Mouse (Mus musculus) heart, postnatal 36 days (tissue): ENCODE measurements around the gene Golm1. TPM values are rescaled to one million over a fixed set of nuclear protein-coding genes. Genes with fewer than 3 reads are reported as not detected.
"Not testable (repeated sequence)": the region's sequence is repeated elsewhere in the genome, so short reads cannot be mapped to it uniquely, and the experiment has no call there.

ENCODE experiments used
- DNase-seq, 2 experiments: peaks; one replicate each; pipeline ENCODE4 v3.0.0; 2021 to 2022
- intact Hi-C: fragments of 180-260 bp; cut with DNase I; formaldehyde crosslinking; loops from one replicate; pipeline ENCODE4 v1.15.1; 2025
- total RNA-seq, 2 experiments: library from RNA; stranded (reverse); gene quantifications; 2 replicates each; pipeline ENCODE4 v1.2.3; 2021

Golm1 gene
- total RNA-seq, 2 experiments from 2014 or later, result 14.8 to 15.4 TPM

DNA sequence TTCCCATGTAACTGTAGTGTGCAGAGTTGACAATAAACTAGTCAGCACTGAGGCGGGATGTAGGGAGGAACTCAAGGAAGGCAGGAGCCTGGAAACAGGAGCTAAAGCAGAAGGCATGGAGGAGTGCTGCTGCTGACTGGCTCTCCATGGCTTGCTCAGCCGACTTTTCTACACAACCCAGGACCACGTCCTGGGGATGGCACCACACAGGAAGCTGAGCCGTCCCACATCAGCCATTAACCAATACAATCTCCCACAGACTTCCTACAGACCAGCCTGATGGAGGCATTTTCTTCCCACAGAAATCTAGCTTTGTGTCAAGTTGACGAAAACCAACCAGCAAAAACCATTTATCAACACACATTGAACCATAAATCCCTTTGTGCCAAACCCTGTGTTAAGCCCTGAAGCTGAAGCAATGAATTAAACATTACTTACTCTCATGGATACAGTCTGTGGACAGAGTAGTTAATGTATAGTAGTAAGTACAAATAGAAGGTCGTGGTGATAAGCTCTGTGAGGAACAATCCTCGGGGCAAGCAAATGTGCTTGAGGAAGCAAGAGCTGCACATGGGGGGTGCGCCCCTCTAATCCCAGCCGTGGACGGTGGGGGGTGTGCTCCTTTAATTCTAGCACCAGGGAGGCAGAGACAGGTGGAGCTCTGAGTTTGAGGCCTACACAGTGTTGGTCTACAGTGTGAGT is 70.2 kb downstream of the Golm1 start:
- intact Hi-C loops, result no loop called here
- no peak for DNase-seq

- DNase-seq, result no peak
- intact Hi-C loops, result no loop called here
These were observed 71.1 kb downstream of the Golm1 start for GRCm38 (mm10) chr13:59604511-59604910.

GRCm38 (mm10) chr13:59603096-59603495 is 72.5 kb downstream of the Golm1 start:
- intact Hi-C loops, result no loop called here
- DNase-seq, result no peak

GRCm38 (mm10) chr13:59592630-59593029 is 83.0 kb downstream of the Golm1 start:
- intact Hi-C loops, result no loop called here
- no peak for DNase-seq

DNA sequence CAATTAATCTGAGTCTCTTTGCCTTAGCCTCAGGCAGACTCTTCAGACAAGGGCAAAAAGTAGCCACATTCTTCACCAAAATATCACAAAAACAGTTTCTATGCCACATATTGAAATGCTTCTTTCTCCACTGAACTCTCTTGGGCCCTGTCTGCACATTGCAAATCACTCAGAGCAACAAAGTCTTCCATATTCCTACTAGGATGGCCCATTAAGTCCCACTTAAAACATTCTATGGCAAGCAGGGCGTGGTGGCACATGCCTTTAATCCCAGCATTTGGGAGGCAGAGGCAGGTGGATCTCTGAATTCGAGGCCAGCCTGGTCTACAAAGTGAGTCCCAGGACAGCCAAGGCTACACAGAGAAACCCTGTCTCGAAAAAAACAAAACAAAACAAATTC is 83.6 kb downstream of the Golm1 start:
- DNase-seq, intact Hi-C loops: not testable (repeated sequence)

DNA sequence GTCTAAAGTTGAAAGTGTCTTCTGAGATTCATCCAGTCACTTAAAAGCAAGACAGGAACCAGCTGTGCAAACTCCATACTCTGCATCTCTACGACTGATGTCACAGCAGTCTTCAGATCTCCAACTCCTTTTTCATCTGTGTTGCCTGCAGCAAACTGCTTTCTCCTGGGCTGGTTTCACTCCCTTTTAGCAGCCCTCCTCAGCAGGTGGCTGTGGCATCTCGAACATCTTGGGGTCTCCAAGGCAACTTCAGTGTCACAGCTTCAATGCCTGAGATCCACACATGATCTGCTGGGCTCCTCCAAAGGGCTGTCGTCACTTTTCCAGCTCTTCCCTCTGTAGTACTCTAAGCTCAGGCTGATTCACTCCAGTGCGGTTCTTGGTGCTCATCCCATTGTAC is 84.9 kb downstream of the Golm1 start:
- DNase-seq, result no peak
- intact Hi-C loops, result no loop called here

GRCm38 (mm10) chr13:59589672-59590071 is 85.9 kb downstream of the Golm1 start:
- intact Hi-C loops, result no loop called here
- no peak for DNase-seq

DNA sequence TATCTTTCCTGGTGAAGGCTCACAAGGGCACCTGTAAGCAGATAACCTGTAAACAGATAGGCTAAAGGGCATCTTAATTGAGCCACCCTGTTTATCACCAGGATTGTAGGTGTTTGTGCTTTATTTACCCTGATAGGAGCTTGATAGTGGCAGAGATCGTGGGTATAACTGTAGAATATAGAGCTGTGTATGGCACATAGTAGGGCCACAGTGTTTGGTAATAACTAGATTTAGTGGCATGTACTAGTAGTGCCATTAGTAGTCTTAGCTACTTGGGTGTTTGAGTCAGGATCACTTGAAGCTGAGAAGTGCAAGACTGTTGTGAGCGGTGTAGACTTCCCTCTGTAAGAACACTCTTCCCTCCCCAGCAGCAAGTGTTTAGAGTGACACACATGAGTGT is 88.4 kb downstream of the Golm1 start:
- intact Hi-C loops, result no loop called here
- DNase-seq, result no peak

GRCm38 (mm10) chr13:59585648-59586005 is 90.0 kb downstream of the Golm1 start:
- intact Hi-C loops, result no loop called here
- peak in 1 of 2 experiments; percentile 34 for DNase-seq

- peak; percentile 99 to 100 for DNase-seq
These were observed 90.5 kb downstream of the Golm1 start, which contains the start of the genes Agtpbp1 and Naa35 for GRCm38 (mm10) chr13:59584947-59585647. Gene Agtpbp1, minus strand, starts transcription at chr13:59585227. Gene Naa35, plus strand, starts transcription at chr13:59585259.

More at GRCm38 (mm10) chr13:59584947-59585647, 90.5 kb downstream of the Golm1 start, which contains the start of the genes Agtpbp1 and Naa35:
- intact Hi-C loops, result loop anchor here (1.0 kb wide), 1 partner anchor 28 kb away; no protein-coding TSS in a partner anchor

Other genes with a start within 250 kb of the Golm1 start
- 100 to 1,000 TPM; 171 to 184 TPM for gene Agtpbp1, start 90.6 kb downstream of the Golm1 start, total RNA-seq
- gene Naa35, start 90.6 kb downstream of the Golm1 start, total RNA-seq, result 10 to 100 TPM; 86.6 to 99.5 TPM
- not detected for gene 4921517D22Rik, start 18.3 kb upstream of the Golm1 start, total RNA-seq
- gene Spata31d1a, start 34.5 kb upstream of the Golm1 start, total RNA-seq, result not detected
- gene Spata31d1b, start 36.5 kb upstream of the Golm1 start, total RNA-seq, result not detected
- not detected for gene Spata31d1d, start 55.9 kb upstream of the Golm1 start, total RNA-seq
- gene 1700014D04Rik, start 70.9 kb upstream of the Golm1 start, total RNA-seq, result not detected
- 100 to 1,000 TPM; 215 to 228 TPM for gene Isca1, start 94.0 kb upstream of the Golm1 start, total RNA-seq
- gene Gm49354, start 106.4 kb upstream of the Golm1 start, total RNA-seq, result not detected
- 10 to 100 TPM; 44.6 to 45.8 TPM for gene Tut7, start 147.3 kb upstream of the Golm1 start, total RNA-seq